Mouse (Mus musculus) heart, embryonic 12.5 days (tissue): ENCODE results near the gene Tab2. TPM values are rescaled to one million over a fixed set of nuclear protein-coding genes. Genes with fewer than 3 reads are reported as not detected.
A peak's percentile ranks its signal among the peaks of the same experiment; 100 is the strongest.
"Not testable (repeated sequence)": the region's sequence is repeated elsewhere in the genome, so short reads cannot be mapped to it uniquely, and the experiment has no call there.

ENCODE experiments used
- ATAC-seq: fragments of 200-750 bp; cut with Nextera tagmentation; 2 replicates; pipeline ENCODE4 v1.8.0; 2017; ENCODE audit warnings: moderate TSS enrichment, moderate library complexity; ENCODE audit not compliant: insufficient number of reproducible peaks, low FRiP score
- H3K27ac ChIP-seq: fragments of 300-500 bp; sonication (generic); 2 replicates; pipeline ENCODE4 v1.5.1; 2016; ENCODE audit warnings: mild to moderate bottlenecking, moderate library complexity; ENCODE audit not compliant: poor library complexity, severe bottlenecking
- H3K27me3 ChIP-seq: fragments of 300-500 bp; sonication (generic); replicated peaks from 2 replicates; pipeline ENCODE4 v1.6.1; 2016; ENCODE audit warnings: mild to moderate bottlenecking, moderate library complexity
- H3K36me3 ChIP-seq: fragments of 300-500 bp; sonication (generic); 2 replicates; pipeline ENCODE4 v1.6.1; 2016; ENCODE audit warnings: mild to moderate bottlenecking, moderate library complexity
- H3K4me1 ChIP-seq: fragments of 300-500 bp; sonication (generic); replicated peaks from 2 replicates; pipeline ENCODE4 v1.6.1; 2016; ENCODE audit warnings: mild to moderate bottlenecking
- H3K4me2 ChIP-seq: fragments of 300-500 bp; sonication (generic); 2 replicates; pipeline ENCODE4 v1.6.1; 2016; ENCODE audit warnings: mild to moderate bottlenecking, moderate library complexity
- H3K4me3 ChIP-seq: fragments of 300-500 bp; sonication (generic); 2 replicates; pipeline ENCODE4 v1.5.1; 2016; ENCODE audit warnings: mild to moderate bottlenecking
- H3K9ac ChIP-seq: fragments of 300-500 bp; sonication (generic); 2 replicates; pipeline ENCODE4 v1.6.1; 2016; ENCODE audit warnings: mild to moderate bottlenecking, moderate library complexity
- H3K9me3 ChIP-seq: fragments of 300-500 bp; sonication (generic); replicated peaks from 2 replicates; pipeline ENCODE4 v1.6.1; 2016; ENCODE audit warnings: mild to moderate bottlenecking, moderate library complexity
- WGBS: fragments of 180-500 bp; shearing (Covaris S2); methylation state at CpG from one replicate; pipeline ENCODE4 v1.1.7; 2016; 5-methylcytosine and 5-hydroxymethylcytosine counted together
- polyA plus RNA-seq: library from polyadenylated mRNA; unstranded; fragments of >200 nt; fragmentation: Nextera tagmentation; extraction: Ambion mirVana; gene quantifications from 2 replicates; pipeline ENCODE4 v1.2.1, GENCODE M21; 2016

Gene Tab2
- polyA plus RNA-seq, 1 experiment from 2014 or later: 24.0 TPM

- no peak overlapping the region for H3K4me3 ChIP-seq
- ATAC-seq: 0 out of 2 replicates have a peak, but pooled peaks have one; percentile 48
- no peaks in the 10 kb centered on the region for H3K36me3 ChIP-seq
- no peaks in the 10 kb centered on the region for H3K4me1 ChIP-seq
- WGBS: 11% methylated on average over 5 of the region's 5 CpGs
- H3K4me2 ChIP-seq: no peak overlapping the region
- H3K27me3 ChIP-seq: no peaks in the 10 kb centered on the region
- no peak overlapping the region for H3K9ac ChIP-seq
- no peaks in the 10 kb centered on the region for H3K9me3 ChIP-seq
- no peak overlapping the region for H3K27ac ChIP-seq
Measured at GRCm38 (mm10) chr10:7883524-7883923, 72.5 kb downstream of the Tab2 start.

GRCm38 (mm10) chr10:7881971-7882370 is 74.1 kb downstream of the Tab2 start:
- Histone ChIP-seq H3K27ac (no peak overlapping the region), H3K9me3 (no peaks in the 10 kb centered on the region), H3K36me3 (no peaks in the 10 kb centered on the region), H3K4me1 (no peaks in the 10 kb centered on the region), H3K27me3 (no peaks in the 10 kb centered on the region), H3K4me3 (no peak overlapping the region), H3K9ac (no peak overlapping the region), H3K4me2 (no peak overlapping the region)
- WGBS: 86% methylated on average over 3 of the region's 3 CpGs
- no peak for ATAC-seq

DNA sequence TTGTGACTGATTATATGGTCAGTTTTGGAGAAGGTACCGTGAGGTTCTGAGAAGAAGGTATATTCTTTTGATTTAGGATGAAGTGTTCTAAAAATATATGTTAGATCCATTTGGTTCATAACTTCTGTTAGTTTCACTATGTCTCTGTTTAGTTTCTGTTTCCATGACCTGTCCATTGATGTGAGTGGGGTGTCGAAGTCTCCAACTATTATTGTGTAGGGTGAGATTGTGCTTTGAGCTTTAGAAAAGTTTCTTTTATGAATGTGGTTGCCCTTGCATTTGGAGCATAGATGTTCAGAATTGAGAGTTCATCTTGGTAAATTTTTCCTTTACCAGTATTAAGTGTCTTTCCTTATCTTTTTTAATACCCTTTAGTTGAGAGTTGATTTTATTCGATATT is 75.7 kb downstream of the Tab2 start:
- not testable (repeated sequence) for H3K9ac ChIP-seq, H3K4me1 ChIP-seq, H3K9me3 ChIP-seq, H3K27ac ChIP-seq, H3K4me3 ChIP-seq, H3K4me2 ChIP-seq, H3K36me3 ChIP-seq, ATAC-seq, H3K27me3 ChIP-seq
- WGBS: 85% methylated on average over 3 of the region's 3 CpGs

DNA sequence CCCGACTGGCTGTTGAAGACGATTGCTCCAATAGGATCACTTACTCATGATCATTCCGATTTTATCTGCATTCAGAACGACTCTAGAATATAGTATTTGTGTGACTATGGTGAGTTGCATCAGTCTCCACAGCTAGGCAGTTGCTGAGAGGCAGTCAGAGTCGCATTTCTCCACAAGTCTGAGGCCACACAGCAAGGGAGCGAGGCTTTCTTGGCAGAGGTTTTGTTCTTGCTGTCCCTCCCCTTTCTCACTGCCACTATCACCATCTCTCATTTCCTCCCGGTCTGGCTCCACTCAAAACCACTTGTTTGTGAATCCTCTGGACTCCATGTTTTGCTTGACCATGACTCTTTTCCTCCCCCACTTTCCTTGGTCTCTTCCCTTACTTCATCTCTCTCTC is 81.8 kb downstream of the Tab2 start:
- H3K27ac ChIP-seq: no peak overlapping the region
- ATAC-seq: no peak

DNA sequence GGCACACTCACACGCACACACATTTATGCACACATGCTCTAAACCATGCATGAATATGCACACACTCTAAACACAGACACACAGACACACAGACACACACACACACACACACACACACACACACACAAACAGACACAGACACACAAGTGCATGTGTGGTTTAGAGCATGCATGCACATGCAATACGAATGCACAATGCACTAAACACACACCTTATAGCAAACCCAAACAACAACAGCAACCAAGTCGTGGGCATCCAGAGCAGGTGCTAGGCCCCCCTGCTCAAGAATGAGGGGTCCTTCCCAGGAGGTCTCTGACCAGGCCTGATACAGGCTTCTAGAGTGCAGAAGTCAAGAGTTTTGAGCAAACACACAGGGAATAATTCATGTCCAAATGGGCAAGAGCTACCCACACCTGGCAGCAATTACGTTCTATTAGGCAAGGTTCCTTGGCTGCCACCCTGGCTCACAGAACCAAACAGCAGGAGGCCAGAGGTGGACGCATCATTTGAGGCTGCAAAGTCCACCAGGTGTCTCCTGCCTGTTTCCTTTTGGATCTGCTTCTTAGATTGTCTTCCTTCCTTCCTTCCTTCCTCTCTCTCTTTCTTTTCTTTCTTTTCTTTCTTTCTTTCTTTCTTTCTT is 84.5 kb downstream of the Tab2 start:
- no peak for ATAC-seq
- peaks cover 25% of the 10 kb centered on the region for H3K27me3 ChIP-seq

More for the DNA sequence above, 81.8 kb downstream of the Tab2 start:
- Histone ChIP-seq H3K4me1 (peaks cover 15% of the 10 kb centered on the region), H3K27me3 (peaks cover 5% of the 10 kb centered on the region), H3K4me3 (no peak overlapping the region), H3K4me2 (no peak overlapping the region), H3K9ac (no peak overlapping the region), H3K36me3 (no peaks in the 10 kb centered on the region), H3K9me3 (no peaks in the 10 kb centered on the region)
- WGBS: 63% methylated on average over 7 of the region's 7 CpGs

DNA sequence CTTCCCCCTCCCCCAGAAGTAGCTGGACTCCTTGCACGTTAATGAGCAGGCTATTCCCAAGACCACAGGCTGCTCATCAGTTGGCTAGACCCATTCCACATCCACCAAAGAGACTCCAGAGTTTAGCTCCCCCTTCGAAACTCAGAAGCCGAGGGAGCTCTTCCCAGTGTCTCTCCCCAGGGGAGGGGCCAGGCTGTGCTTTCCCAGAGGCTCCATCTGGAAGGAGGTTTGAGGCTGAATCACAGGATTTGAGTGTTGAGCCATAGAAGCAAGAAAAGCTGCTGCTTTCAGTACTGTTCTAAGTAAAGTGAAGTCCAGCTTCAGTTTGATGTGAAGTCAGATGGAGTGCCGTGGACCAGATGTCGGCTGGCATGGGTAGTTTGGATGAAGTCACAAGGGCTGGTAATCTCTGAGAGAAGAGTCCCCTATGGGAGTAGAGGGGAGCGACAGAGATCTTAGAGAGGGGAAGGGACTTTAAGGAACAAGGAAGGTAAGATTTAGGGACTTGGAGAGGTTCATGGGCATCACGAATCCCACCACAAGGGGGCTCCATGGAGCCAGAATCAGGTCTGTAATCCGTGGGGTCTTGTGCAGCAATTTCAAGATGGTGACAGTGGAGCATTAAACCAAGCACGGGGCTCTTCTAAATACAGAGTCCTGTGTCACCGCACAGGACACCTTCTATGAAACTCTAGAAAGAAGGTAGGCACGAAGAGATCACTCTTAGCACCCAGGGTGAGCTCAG is 85.3 kb downstream of the Tab2 start:
- H3K27ac ChIP-seq: no peak overlapping the region
- no peaks in the 10 kb centered on the region for H3K9me3 ChIP-seq
- no peak overlapping the region for H3K9ac ChIP-seq
- H3K36me3 ChIP-seq: no peaks in the 10 kb centered on the region
- peaks cover 19% of the 10 kb centered on the region for H3K4me1 ChIP-seq
- H3K4me2 ChIP-seq: no peak overlapping the region
- no peak overlapping the region for H3K4me3 ChIP-seq
- ATAC-seq: no peak
- peaks cover 30% of the 10 kb centered on the region for H3K27me3 ChIP-seq
- WGBS: 55% methylated on average over 11 of the region's 11 CpGs

More for the DNA sequence above, 84.5 kb downstream of the Tab2 start:
- 83% methylated on average over 5 of the region's 5 CpGs for WGBS
- Histone ChIP-seq H3K9ac (no peak overlapping the region), H3K27ac (no peak overlapping the region), H3K4me3 (no peak overlapping the region), H3K36me3 (no peaks in the 10 kb centered on the region), H3K4me2 (no peak overlapping the region), H3K4me1 (peaks cover 19% of the 10 kb centered on the region), H3K9me3 (no peaks in the 10 kb centered on the region)

DNA sequence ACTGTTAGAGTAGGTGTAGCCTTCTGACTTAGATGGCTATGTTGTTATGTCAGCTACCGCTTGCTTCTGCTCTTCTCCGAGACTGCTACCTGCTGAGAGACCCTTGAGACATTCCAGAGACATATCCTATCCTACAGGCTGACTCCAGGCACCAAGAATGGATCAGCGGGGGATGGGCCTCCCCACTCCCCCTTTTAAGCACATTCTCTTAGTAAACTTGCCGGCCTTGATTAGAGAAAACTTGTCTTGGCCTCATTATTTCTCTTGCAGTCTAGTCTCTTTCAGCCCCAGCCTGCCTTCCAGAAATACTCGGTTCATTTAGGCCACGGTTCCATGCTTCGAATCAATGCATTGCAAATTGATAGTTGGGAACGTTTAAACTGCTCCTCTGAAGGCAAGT is 86.3 kb downstream of the Tab2 start:
- H3K27ac ChIP-seq: no peak overlapping the region
- no peak overlapping the region for H3K4me3 ChIP-seq
- H3K36me3 ChIP-seq: no peaks in the 10 kb centered on the region
- H3K4me1 ChIP-seq: peaks cover 19% of the 10 kb centered on the region
- ATAC-seq: no peak
- no peaks in the 10 kb centered on the region for H3K9me3 ChIP-seq
- H3K4me2 ChIP-seq: no peak overlapping the region
- H3K9ac ChIP-seq: no peak overlapping the region
- peaks cover 30% of the 10 kb centered on the region for H3K27me3 ChIP-seq
- 57% methylated on average over 8 of the region's 8 CpGs for WGBS

DNA sequence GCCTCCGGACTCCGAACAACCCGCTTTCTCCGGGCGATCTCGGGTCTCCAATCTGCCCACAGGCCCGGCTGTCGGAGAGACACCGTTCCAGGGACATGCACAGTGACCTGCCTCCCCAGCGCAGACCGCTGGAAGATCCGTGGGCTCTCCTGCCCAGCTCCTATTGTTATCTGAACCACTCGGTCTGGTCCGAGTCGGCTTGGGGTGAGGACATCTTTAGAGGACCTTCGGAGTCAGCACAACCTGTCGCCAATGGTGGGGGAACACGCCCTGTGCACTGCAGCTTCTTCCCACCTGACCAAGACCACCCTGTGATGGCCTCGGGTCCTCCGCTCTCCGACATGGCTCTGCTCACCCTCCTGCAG is 88.4 kb downstream of the Tab2 start:
- H3K4me2 ChIP-seq: peak overlapping the region; percentile 87
- 17% methylated on average over 21 of the region's 21 CpGs for WGBS
- H3K36me3 ChIP-seq: no peaks in the 10 kb centered on the region
- no peak for ATAC-seq
- no peaks in the 10 kb centered on the region for H3K9me3 ChIP-seq
- H3K27me3 ChIP-seq: peaks cover 30% of the 10 kb centered on the region
- peaks cover 16% of the 10 kb centered on the region for H3K4me1 ChIP-seq
- peak overlapping the region; percentile 46 for H3K4me3 ChIP-seq
- H3K27ac ChIP-seq: no peak overlapping the region
- peak overlapping the region; percentile 59 for H3K9ac ChIP-seq

DNA sequence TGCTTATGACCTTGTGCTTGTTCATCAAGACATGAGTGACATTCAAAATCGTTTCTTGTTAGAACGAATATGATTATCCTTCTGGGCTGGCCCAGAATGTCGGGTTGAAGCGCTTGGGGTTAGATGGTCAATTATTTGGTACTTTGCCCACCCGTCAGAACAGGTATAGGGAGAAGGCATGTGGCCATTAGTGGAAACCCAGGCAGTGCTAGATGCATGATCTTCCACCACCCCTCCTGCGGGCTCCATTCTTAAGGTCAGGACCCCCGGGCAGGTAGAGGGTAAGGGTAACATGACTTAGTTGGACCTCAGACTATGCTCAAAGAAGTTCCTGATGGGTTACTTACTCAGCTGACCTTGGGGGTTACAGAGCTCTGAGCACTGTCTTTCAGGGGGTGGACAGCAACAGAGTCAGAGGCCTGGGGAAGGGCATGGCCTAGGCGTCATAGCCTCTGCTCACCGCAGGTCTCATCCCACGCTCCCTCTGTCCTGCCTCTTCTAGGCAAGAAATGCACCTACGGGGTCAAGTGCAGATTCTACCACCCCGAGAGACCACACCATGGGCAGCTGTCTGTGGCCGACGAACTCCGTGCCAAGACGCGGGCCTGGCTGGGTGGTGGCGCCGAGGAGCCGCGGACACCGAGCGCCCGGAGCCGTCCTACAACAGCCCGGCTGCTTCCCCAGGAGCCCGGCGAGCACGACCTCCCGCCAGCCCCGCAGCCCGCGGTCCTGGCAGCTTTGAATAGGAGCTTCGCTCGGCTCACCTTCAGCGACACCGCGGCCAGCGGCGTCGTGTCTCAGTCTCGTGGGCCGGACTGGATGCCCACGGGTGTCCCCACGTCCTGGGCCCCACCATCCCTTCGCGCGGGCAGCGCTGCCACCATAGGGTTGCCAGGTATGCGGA is 89.0 kb downstream of the Tab2 start:
- Histone ChIP-seq H3K9me3 (no peaks in the 10 kb centered on the region), H3K9ac (peak overlapping the region; percentile 59), H3K27ac (no peak overlapping the region), H3K4me2 (peak overlapping the region; percentile 87), H3K27me3 (peaks cover 30% of the 10 kb centered on the region), H3K36me3 (no peaks in the 10 kb centered on the region), H3K4me1 (peaks cover 16% of the 10 kb centered on the region), H3K4me3 (peak overlapping the region; percentile 46)
- WGBS: 15% methylated on average over 50 of the region's 50 CpGs
- no peak for ATAC-seq

- peaks cover 30% of the 10 kb centered on the region for H3K27me3 ChIP-seq
- no peaks in the 10 kb centered on the region for H3K9me3 ChIP-seq
- H3K4me3 ChIP-seq: no peak overlapping the region
- H3K36me3 ChIP-seq: no peaks in the 10 kb centered on the region
- 78% methylated on average over 3 of the region's 3 CpGs for WGBS
- H3K27ac ChIP-seq: no peak overlapping the region
- H3K4me1 ChIP-seq: peaks cover 7% of the 10 kb centered on the region; the same call in 1 of the 2 replicates
- H3K9ac ChIP-seq: no peak overlapping the region
- no peak overlapping the region for H3K4me2 ChIP-seq
- ATAC-seq: no peak
Measured at GRCm38 (mm10) chr10:7864806-7865205, 91.2 kb downstream of the Tab2 start.

DNA sequence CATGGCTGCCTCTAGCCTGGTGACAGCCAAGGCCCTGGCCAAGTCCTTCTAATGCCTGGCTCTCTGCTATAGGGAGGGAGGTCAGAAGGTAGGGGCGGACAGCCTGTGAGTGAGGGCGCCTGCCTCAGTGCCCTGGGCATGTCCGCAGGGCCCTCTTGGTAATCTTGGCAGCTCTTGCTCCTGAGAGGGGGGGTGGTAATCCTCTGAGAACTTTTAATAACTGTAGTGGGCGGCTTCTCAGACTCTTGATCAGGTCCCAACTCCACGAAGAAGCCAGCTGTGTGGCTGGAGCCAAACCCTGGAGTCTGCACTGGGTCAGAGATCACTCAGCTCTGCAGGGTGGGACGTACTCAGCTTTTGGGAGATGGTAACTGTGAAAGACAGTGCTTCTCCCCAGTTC is 91.8 kb downstream of the Tab2 start:
- no peak for ATAC-seq
- Histone ChIP-seq H3K9ac (no peak overlapping the region), H3K4me1 (peaks cover 4% of the 10 kb centered on the region; the same call in 1 of the 2 replicates), H3K27me3 (peaks cover 25% of the 10 kb centered on the region), H3K4me3 (no peak overlapping the region), H3K4me2 (no peak overlapping the region), H3K9me3 (no peaks in the 10 kb centered on the region), H3K27ac (no peak overlapping the region), H3K36me3 (no peaks in the 10 kb centered on the region)
- 77% methylated on average over 6 of the region's 6 CpGs for WGBS
